Mouse (Mus musculus): ENCODE results near the gene Asap2.

Asap2 gene

DNA sequence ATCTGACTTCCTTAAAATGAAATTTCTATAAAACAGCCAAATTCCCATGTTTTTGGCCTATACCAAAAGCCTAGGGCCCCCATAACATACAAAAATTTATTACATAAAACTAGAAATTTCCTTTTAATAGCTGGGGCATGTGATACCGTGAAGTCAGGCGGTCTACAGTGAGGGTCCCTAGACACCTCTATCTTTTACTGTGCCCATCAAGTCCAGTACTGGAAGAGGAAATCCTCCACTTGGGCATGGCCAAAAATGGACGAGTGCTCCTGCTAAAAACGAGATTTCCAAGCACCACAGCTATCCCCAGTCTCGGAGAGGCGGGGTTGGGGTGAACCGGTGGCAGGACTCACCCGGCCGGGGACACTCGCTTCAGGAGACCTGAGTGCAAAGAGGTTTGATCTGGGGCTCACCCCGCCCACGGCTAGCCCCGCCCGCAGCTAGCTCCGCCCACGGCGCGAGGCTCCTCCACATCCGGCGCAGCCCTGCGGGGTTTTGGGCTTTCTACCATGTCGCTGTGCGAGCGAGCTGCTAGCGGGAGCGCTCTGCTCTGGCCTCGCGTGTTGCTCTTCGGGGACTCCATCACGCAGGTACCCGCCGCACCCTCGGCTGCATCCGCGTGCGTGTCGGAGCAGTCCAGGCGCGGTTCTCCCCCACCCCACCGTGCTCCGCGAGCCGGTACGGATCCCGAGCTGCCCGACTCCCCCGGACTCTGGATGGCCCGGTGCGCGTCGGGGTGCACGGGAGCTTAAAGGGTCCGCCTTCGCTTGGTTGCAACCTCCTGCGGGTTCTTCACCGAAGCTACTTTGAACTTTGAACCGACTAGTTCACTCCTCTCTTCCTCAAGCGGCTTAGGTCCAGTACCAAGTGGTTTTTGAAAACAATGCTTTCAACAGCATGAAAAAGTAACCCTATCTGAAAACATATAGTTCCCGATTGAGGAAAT is 325.9 kb downstream of the Asap2 start, which contains the start of gene Iah1:
Gene Iah1 (plus strand): TSS at position 467 of the 946 bp plus-strand sequence.
- DNase-seq (ENCODE audit: low read depth), result peak; percentile 87

- peak; percentile 81 for DNase-seq (ENCODE audit: low read depth)
Measured at GRCm38 (mm10) chr12:21316869-21317265, 326.6 kb downstream of the Asap2 start.

GRCm38 (mm10) chr12:21318143-21318895 is 328.1 kb downstream of the Asap2 start:
- DNase-seq (ENCODE audit: low read depth), result peak; percentile 81

Data from NIH3T3 (cell line).